Mouse (Mus musculus) thymus, postnatal 36 days (tissue): ENCODE measurements at regions not wholly inside any gene's neighbourhood (a gene's known extent, or its start where the extent isn't known, plus 50 kb on each side); places are given as distances from the start of the nearest gene placed in this dataset.
"Not testable (repeated sequence)": the region's sequence is repeated elsewhere in the genome, so short reads cannot be mapped to it uniquely, and the experiment has no call there.

ENCODE experiments used
- DNase-seq, 2 experiments: peaks; one replicate each; pipeline ENCODE4 v3.0.0; 2022; ENCODE audit warnings: mixed read lengths in 2 of 2

- DNase-seq = no peak
Observed at GRCm38 (mm10) chr13:7967886-7968285, 234.8 kb upstream of the Adarb2 start.

DNA sequence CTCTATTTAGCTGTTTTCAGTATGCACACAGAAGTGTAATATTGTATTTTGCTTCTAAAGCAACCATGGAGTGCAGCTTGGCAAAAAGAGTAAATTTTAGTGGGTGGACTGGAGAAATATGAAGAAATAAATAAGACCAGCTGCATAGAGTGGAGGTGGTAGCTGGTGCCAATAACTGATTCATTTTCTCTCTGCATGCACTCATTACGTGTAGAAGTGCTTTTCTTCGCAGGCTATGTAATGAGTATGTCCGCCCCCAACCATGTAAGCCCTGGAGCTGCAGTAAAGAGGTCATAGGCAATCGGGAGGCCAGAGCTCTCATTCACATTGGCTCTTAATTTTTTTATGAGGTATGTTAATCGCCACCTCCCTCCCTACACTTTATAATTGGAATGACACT lies 208.5 kb upstream of the Adarb2 start:
- DNase-seq = no peak

DNA sequence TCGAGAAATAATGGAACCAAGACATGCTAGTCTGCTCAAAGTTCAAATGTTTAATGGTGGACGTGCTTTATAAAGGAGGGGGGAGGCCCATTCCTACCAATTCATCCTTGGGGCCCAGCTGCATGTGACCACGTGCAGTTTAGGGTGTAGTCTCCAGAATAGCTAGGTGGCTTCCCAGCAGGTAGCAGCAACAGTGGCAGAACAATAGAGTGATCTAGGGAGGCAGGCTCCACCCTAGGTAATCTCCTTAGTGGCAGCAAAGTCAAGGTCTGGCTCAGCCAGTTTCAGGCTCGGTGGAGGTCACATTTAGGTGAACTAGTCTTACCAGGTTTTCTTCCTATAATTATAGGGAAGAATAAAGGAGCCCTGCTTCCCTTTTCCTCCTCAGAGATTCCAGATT lies 172.6 kb upstream of the Adarb2 start:
- not testable (repeated sequence) for DNase-seq

- DNase-seq = no peak
Observed at GRCm38 (mm10) chr13:8050930-8051495, 151.7 kb upstream of the Adarb2 start.

- no peak for DNase-seq
Observed at GRCm38 (mm10) chr13:8056122-8056818, 146.4 kb upstream of the Adarb2 start.

DNA sequence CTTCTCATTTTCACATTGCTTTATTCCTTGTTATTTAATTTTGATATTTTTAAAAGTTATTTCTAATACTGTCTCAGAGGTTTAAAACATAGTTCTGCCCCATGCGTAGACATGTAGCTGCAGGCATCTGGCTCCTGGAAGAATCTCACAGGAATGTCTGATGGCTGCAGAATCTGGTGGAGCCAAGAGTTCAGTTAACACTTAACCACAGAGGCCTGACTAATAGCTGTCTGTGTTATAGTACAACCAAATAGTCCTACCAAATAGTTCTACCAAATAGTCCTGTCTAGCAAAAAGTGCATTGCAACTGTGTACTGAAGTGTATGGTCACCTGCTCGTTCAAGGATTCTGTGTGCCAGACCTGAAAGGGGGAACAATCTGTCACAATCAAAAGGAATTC lies 115.5 kb upstream of the Adarb2 start:
- DNase-seq = no peak

DNA sequence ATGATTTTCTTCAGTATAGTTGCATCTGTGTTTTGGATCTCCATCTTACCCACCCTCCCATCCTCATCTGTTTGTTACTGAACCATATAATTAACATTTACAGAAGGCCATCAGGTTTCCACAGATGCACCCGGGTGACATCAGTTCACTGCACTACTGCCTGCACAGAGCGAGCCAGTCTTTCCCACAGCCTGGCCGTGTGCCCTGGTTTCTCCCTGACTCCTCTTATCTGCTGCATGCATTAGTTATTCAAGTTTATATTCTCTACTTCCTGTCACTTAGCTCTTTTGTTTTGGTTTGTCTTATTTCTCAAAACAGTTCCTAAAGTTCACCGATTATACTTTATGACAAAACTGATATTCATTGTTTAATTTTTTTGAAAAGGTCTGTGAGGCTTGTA lies 113.1 kb upstream of the Adarb2 start:
- no peak for DNase-seq

GRCm38 (mm10) chr13:8108701-8109100 lies 94.0 kb upstream of the Adarb2 start:
- DNase-seq = peak in 1 of 2 experiments; percentile 3

DNA sequence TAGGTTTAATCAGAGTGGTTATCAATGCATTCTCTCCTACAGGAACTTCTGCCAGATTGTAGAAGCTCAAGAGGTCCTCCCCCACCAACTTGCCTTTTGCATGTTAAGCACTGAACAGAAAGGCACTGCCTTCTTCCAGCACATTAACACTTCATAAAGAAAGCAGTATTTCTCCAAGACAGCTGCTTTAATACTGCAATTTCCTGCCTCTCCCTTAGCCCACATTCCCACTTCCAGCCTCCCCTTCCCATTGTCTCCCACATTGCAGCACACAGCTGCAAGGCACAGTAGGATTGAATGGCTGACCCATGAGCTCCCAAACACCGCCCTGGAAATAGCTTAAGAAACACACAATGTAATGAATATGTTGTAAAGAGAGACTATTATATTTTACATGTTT lies 89.7 kb upstream of the Adarb2 start:
- DNase-seq = no peak

DNA sequence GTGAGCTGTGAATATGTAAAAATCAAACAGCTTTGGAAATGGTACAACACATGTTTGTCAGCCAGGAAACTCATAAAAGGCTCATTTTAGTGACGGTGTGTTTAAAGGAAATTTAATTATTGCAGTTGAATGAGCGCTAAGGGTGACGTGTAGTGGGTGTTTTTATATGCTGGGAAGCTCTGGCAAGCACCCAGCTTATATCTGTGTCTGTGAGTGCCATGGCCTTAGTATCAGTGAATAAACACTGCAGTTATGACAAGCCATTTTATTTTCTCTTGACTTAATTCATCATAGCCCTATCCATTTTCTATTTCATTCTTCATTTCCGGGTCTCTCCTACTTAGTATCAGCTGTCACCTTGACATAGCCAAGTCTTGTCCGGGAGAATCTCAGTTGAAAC lies 83.7 kb upstream of the Adarb2 start:
- DNase-seq = no peak

- no peak for DNase-seq
Observed at GRCm38 (mm10) chr13:8119986-8120385, 82.7 kb upstream of the Adarb2 start.

- DNase-seq = no peak
Observed at GRCm38 (mm10) chr13:8134764-8135163, 67.9 kb upstream of the Adarb2 start.

GRCm38 (mm10) chr13:8139396-8139795 lies 63.3 kb upstream of the Adarb2 start:
- no peak for DNase-seq

DNA sequence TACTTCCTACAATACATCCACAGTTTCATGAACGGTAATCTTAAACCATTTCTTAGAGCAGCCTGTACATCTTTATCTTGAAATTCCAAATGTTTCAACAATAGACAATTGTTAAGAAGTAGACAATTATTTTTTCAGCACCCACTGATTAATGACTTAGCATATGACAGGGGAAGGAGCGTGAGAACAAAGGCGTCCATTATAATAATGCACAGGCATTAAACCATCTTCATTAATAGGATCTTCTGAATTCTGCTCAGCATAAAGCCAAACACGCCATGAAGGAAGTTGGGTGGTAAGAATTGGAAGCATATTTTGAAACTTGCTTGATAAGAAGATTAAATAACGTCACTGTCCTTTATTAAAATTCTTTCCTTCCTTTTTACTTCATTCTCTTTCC lies 50.5 kb upstream of the Adarb2 start:
- DNase-seq = no peak
